Mouse (Mus musculus): Measurements from ENCODE around the gene Abl1.

Gene Abl1

DNA sequence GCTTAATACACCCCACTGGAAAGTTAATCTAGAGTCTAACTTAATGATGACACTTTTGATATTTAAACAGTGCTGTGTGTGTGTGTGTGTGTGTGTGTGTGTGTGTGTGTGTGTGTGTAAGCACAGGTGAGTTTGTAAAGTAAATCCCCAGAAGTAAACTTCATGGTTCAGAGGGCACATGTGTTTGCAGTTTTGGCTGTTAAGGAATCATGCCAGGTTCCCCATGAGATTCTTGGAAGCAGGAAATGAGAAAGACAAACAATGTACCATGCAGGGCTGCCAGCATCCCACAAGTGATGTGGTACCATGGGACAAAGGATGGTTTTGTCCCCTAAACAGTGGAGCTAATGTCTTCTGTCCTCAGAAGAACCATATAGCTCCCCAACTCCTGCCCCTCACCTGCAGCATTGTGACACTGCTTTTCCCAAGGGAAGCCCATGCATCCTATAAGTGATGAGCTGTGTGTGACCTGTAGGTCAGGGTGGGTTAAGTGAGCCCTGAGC is 57.6 kb downstream of the Abl1 start:
- DNase-seq: no peak

DNA sequence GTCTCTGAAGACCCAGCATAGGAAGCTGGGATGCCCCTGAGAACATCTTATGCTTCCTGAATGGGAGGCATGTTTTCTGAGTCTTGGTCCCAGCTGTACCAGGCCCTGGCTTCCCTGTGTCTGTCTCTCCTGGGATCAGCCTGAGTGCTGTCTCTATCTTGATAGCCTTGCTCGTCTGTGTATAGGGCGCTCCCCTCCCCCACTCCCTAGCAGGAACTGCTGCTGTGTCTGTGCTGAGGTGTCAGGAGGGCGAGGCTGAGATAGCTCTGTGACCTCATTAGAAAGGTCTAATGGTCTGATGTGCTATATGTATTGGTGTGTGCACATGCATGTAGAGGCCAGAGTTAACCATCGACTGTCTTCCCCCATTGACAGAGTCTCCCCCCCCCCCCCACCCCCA is 58.7 kb downstream of the Abl1 start:
- DNase-seq: no peak

DNA sequence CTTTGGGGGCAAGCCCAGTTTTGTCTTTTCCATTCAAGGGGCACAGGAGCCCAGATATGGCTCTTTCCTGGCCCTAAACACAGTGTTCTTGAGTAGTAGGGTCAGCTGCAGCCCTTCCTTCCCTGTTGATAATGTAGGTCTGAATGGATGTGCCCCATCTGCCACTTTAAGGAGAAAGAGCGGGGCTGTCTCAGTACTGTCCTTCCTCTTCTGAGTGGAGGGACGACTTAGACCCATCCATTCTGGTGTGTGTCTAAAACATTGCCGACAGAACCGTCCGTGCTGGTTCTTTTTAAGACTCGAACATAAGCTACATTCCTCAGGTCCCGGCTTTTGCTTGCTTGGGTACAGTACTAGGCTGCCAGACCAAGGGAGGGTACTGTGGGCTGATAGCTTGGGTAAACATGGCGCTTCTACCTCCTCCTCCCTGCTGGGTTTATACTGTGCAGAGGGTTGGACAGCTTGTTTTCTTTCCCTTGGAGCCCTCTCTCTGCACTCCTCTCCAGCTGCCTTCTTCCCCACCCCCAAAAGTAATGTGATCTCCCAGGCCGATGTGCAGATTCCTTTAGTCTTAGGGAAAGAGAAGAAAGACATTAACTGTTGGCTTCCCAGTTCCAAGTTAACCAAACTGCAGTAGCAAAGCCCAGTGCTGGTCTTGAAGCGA is 61.0 kb downstream of the Abl1 start:
- no peak for DNase-seq

DNA sequence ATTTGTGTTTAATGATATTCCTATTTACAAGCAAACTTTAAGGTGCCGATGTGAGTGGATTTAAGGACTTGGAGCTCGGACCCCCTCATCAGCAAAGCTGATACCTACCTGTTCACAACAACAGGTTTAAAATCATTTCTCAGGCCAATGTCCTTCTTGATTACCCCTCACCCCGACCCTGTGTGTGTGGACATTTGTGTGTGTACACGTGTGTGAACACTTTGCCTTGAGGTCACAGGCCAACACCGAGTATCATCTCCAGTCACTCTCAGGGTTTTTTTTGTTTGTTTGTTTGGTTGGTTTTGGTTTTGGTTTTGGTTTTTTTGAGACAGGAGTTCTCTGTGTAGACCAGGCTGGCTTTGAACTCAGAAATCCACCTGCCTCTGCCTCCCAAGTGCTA is 62.0 kb downstream of the Abl1 start:
- DNase-seq: no peak

DNA sequence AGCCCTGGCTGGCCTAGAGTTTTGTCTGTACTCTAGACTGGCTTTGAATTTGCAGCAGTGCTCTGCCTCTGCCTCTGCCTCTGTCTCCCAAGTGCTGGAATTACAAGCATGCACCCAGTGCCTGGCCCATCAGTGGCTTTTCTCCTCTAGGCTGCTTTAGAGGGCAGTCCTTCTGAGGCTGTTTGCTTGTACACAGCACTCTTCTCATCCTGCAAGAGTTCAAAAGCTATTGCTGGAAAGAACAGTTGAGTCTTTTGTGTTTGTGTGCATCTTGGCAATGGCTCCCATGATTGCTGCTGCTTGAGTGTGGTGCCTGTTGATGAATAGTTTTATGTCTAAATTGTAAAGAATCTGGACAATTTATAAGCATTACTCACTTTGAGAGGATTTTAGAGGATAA is 69.3 kb downstream of the Abl1 start:
- DNase-seq: no peak

DNA sequence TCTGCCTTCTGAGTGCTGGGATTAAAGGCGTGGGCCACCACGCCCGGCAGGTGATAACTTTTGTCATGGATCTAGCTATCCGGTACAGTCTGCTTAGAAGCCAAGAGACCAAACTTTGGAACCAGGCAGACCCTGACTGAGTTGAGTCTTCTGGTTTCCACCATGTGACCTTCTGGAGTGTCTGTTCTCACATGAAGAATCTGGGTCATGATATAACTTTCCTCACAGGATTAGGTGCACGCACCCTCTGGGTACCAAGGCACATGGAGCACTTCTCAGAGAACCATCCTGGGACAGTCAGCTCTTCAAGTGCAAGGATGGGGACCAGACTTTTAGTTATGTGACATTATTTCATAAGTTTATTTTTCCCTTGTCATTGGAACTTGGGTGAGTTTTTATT is 70.8 kb downstream of the Abl1 start:
- DNase-seq: no peak

DNA sequence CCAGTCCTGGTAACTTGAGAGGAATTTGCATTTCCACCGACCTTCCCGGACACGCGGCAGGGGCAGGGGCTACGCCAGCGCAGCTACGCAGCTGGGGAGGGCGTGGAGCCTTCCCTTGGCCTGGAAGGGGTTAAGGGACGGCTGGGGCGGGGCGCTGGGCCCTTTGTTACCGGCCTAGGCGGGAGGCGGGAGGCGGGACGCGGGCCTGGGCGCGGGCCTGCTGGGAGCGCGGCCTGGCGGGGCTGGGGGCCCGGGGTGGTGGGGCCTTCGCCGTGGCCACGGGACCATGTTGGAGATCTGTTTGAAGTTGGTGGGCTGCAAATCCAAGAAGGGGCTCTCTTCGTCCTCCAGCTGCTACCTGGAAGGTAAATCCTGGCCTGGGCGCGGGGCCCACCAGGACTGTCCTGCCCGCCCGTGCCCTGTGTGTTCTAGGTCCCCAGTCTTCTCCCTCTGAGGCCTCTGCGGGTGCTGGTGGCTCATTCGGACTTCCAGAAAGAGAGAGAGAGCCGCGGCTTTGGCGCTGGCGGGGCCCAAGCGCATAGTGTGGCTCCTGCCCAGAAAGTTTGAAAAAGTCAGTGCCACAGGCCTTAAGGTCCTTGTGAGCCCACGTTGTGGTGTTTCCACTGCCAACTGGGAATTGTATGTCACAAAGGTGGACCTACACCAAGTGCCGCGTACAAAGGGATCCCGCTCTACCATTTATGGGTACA is 71.7 kb downstream of the Abl1 start:
- peak; percentile 79 for DNase-seq

DNA sequence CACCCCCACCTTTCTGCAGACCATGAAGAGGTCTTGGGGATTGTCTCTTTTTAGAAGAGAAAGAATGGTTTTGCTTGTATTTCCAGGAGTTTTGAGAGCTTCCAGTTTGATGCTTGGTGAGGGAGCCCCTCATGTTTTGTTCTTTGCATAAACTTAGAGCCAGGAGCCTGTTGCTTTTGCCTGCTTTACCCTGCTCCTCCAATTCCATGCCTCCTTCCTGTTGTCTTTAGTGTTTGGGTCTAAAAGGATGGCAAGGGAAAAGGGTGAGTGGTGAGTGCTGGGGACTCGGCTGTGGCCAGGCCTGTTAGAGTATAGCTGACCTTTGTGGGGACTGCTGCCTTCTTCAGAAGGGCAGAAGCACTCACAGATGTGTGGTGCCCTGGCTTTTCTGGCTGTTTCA is 72.3 kb downstream of the Abl1 start:
- no peak for DNase-seq

DNA sequence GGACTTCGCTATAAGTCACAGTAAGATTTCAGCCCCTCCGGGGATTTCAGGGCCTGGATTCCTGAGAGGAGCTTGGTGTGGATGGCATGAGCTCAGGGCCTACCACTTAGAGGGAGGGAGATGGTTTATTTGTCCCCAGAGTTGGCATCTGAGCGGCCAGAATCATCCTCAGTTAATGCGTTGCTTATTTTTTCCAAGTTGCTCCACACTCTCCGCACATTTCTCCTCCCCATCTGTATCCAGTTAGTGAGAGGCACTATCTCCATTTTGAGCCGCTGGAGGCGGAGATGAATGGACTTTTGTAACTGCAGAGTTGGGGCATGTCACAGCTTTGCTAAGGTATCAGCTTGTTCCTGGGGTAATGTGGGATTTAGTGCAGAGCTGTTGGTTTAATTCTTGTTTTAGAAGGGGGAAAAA is 72.9 kb downstream of the Abl1 start:
- DNase-seq: no peak

DNA sequence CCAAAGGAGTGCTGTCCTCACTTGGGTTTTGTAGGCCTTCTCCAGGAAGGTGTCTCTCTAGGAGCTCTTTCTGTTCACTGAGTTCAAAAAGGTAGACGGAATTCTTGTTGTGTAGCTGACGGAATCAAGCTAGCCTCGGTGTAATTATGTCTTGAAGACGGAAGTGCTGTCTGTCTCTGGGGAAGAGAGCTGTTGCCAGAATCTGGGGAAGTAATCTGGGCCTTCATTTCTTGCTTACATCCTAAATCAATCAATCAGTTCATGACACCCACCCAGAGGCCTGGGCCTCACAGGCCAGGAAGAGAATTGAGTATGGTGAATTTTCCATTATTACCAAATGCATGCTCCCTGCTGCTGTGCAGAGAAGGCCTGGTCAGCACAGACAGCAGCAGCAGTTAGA is 73.4 kb downstream of the Abl1 start:
- DNase-seq: peak; percentile 46

DNA sequence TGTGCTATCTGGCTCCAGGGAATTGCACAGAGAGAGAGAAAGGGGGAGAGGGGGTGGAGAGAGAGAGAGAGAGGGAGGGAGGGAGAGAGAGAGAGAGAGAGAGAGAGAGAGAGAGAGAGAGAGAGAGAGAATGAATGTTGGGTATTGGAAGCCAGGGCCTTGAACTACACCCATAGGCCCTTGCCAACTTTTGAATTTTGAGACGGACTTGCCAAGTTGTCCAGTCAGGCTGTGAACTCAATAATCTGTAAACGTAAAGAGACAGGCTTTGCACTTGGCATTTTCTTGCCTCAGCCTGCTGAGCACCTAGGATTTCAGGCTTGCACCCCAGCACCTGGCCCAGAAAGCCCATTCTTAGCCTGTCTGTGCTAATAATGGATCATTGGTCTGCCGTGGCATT is 74.0 kb downstream of the Abl1 start:
- DNase-seq: no peak

DNA sequence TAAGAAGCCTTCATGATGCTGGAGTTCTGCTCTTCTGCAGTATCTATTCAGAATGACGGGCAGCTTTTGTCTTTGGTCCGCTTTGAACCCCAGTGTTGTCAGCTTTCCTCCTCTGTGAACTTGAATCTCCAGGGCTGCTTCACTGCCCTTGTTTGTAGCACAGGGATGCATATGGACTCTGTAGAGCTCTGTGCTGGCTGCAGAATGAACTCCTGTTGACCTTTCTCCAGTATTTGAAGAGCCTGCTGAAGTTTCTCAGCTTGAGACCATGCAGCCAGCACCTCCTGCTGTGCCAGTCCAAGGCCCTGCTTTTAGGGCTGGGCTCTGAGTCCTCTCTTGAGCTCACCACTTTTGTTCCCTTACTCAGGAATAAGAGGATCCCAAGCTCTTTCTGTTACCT is 74.7 kb downstream of the Abl1 start:
- no peak for DNase-seq

DNA sequence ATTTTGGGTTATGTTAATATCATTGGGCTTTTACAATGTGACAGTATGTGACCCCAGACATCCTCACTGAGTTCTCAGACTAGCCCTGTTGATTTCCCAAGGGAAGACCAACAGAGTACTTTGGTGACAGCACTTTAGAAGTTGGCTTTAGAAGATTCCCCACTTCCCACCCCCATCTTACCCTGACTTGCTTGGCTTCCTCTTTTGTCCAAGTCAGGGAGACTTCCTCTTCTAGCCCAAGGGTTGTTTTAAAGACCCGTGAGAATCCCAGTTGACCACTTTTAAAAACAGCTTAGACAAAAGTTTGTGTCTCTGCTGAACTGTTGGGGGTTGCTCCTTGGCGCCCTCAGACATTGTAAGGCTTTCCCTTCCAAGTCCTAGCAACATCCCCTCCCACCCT is 75.1 kb downstream of the Abl1 start:
- no peak for DNase-seq

DNA sequence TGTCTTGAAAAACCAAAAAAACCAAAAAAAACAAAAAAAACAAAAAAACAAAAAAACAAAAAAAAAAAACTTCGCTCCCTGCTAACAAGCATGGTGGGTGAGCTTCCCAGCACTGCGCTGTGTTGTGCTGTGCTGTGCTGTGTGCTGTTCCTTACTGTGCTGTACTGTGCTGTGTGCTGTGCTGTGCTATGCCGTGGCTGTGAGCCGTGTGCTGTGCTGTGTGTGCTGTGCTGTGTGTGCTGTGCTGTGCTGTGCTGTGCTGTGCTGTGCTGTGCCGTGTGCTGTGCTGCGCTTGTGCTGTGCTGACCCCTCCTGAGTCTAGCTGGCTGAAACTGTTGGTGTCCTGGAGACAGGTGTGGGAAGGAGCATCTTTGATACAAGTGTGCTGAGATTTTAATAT is 78.9 kb downstream of the Abl1 start:
- no peak for DNase-seq

DNA sequence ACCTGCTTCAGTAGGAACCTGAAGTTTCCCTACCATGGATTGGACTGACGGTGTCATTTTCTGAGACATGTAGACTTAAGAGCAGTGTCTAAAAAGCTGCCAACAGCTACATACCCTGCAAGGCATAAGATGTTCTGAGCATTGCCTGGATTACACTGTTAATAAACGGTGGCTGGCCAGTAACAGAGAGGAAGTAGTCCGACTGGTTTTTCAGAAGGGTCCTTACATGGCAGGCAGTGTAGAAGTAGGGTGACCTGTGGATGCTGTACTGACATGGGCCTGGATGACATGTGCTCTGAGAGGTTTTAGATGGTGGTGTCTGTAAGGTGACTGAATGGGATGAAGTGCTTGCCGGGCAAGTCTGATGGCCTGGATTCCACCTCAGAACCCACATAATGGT is 79.6 kb downstream of the Abl1 start:
- no peak for DNase-seq

DNA sequence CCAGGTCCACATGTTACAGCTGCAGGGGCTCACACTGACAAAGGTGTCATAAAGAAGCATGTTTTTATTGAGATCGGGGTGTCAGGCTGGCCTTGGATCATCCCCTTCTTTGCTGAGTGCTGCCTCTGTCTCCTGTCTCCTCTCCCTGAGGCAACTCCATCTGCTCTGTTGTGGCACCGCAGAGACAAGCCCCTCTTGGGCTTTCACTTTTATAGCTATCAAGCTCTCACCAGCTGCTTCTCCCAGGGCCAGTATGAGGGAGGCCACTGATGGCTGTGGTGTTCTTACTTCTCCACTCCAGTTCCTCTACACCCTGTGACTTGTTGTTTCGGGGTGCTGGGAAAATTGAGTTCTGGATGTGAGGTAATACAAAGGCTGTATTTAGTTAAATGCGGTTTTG is 80.9 kb downstream of the Abl1 start:
- no peak for DNase-seq

DNA sequence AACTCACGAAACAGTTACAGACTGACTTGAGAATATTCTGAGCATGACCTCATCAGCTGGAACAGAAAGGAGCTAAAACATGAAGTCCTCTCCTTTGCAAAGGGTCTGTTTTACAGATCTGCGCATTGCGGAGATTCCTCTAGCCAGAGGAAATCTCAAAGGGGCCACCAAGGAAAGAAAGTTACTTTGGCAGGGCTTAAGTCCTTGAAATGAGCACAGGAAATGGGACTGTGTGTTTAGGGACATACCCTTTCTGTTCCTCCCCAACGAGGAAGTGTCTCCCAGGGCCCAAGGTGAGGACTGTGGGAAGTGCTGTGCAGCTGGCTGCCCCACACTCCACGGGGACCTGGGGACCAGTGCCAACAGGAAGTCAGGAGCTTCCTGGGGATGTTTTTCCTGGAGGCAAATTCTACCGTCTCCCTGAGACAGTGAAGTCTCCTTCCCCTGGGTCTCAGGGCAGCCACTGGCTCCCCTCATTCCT is 81.5 kb downstream of the Abl1 start:
- peak; percentile 84 for DNase-seq

DNA sequence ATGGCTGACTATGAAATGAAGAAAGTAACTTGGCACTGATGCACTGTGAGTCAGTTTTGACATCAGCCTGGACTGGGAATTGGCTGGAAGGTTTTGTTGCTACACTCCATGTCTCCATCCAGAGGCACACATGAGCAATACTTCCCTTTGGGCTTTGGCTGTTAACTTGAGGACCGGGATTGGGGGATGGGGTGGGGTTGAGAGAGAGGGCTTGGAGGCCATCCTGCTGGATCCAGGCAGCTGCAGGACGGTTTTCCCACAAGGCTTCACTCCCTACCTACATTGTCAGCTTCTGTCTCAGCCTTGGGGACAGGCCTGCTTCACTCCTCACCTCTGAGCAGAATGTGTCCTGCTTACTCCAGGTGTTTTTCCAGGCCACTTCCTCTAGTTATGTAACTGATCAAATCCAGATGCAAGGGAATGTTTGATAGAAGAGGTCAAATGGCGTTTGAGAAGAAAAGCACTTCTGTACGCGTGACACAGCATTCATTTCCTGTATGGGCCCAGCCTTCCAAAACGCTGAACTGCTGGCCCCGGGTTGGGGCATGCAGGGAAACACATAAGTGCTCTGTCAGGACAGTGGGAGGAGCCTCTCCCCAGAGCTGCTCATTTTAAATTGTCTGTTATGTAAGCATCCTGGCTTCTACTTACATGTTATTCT is 82.7 kb downstream of the Abl1 start:
- peak; percentile 94 for DNase-seq

DNA sequence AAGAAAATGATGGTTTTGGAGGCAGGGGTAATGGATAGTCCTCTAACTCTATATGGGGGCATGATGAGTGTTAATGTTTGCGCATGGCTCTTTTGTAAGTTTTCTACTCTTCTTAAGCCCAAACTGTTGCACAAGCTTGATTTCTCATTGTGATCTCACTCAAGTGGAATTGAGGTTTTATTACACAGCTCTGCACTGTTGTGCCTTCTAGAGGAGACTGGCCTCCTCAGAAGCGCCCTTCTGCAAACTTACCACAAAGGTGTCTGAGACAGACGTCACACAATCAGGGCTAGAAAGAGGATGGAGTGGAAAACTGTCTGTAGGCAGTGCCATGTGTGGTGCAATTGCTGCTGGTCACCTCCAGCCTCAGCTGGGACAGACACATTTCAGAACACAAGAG is 88.3 kb downstream of the Abl1 start:
- DNase-seq: no peak

DNA sequence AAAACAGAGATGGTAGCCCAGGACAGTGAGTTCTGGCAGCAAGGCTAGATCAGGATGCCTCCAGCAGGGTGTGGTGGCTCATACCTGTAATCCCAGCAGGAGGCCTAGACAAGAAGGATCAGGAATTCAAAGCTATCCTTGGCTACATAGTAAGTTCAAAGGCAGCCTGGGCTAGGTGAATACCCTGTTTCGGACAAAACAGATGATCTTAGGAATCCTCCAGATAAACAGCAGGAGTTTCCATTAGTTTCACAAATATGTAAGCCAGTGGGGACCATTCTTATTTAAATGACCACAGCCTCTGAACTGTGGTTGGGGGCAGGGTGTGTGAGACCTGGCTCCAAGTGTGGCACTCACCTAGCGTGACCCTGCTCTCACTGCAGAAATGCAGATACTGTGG is 91.1 kb downstream of the Abl1 start:
- DNase-seq: no peak

DNA sequence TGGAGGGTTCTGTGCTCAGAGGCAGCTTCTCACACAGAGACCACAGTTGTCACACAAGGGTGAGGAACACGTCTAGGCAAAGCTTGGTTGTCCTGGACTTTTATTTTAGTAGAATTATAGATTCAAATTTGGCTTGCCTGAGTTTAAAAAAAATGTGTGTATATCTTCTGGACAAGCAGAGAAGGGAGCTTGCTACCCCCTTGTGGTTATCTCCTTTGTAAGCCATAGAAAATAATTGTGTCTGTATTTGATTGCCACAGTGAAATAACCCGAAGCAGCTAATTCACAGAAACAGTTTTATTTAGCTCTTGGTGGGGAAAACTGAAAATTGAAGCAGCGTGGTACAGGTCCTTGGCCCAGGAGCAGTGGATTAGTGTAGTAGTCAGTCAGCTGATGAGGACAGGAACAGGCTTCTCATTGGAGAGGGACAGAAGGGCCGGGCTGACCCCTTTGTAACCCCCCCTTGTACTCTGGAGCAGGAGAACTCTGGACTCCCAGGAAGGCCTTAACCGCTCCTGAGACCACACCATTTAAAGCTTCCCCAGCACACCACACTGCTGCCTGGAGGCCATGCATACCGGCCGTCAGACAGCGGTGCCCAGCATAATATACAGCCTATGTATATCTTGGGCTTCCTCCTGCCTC is 94.9 kb downstream of the Abl1 start:
- DNase-seq: peak; percentile 80

DNA sequence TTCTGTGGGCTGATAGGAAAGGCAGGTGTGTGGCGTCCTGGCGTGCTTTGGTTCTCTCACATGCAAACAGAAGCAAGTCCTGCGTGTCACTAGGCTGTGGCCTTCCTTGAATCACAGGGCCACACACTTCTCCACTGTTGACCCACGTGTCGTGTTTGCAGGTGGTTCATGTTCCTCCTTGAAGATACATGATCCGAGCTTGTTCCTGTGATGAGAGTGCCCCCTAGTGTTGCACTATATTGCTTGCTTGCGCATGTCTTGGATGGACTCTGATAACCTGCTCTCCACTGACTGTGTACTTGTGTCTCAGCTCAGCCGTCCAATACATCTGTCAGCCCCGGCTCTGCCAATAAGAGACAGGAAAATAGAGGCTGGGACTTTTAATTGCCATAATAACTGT is 96.9 kb downstream of the Abl1 start:
- DNase-seq: peak; percentile 94

DNA sequence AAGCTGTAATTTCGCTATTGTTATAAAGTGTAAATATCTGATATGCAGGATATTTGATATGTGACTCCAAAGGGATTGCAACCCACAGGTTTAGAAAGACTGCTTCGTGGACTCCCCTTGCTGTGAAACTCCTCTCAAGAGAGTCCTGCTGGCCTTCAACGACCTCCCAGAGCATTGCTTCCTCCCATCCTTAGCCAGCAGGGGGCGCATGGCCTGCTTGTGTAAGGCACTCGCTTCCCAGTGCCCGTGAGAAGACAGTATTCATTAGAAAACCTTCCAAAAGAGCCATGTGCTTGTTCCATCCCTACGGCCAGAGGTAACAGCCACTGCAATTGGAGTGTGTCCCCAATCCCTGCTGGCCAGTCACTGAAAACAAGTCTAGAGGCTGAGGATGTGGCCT is 98.9 kb downstream of the Abl1 start:
- peak; percentile 76 for DNase-seq

DNA sequence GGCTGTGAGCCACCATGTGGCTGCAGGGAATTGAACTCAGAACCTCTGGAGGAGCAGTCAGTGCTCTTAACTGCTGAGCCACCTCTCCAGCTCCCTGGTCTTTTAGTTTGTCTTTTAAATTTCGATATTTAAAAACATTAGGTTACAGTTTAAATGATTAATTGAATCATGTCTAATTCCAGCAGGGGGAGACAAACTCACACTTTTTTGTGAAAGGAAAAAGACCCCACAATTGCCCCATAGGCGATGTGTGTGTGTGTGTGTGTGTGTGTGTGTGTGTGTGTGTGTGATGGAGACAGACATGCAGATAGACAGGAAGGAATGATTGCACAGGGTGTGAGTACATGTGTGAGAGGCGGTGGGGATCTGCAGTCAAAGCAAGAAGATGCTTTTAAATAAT is 100.1 kb downstream of the Abl1 start:
- DNase-seq: no peak
